Mouse (Mus musculus): ENCODE measurements around the gene 4921504E06Rik. TPM values are rescaled to one million over a fixed set of nuclear protein-coding genes. Genes with fewer than 3 reads are reported as not detected.

4921504E06Rik gene
- polyA plus RNA-seq, 1 experiment from 2014 or later = not detected

Other genes with a start within 250 kb of the 4921504E06Rik start
- 7.4 and 7.9 TPM in 2 replicates for gene Msrb2, start 182.5 kb downstream of the 4921504E06Rik start, polyA plus RNA-seq (2015; fragmentation: Nextera tagmentation; extraction: Ambion mirVana)
- 0.11 TPM in 1 of 2 replicates, not detected in the other for gene Ptf1a, start 108.3 kb downstream of the 4921504E06Rik start, polyA plus RNA-seq (2015; fragmentation: Nextera tagmentation; extraction: Ambion mirVana)
- 1.8 and 1.9 TPM in 2 replicates for gene Otud1, start 103.8 kb upstream of the 4921504E06Rik start, polyA plus RNA-seq (2015; fragmentation: Nextera tagmentation; extraction: Ambion mirVana)

All from forebrain, embryonic 15.5 days (tissue).